Comparison of ENCODE assay signal across 11 mouse cellular contexts in genomic region chr2:102657726-102658125, GRCm38 (mm10). TPM values are rescaled to one million over a fixed set of nuclear protein-coding genes. Genes with fewer than 3 reads are reported as not detected.
DNase-seq lines count a peak whose midpoint lies in the region; ATAC-seq lines count a peak whose summit lies in the region.
"Had no signal": no experiment of that assay in that cellular context is flagged by ENCODE, and none has a peak within 500 bp of the region (broad histone marks: within the 10 kb centered on the region; RNA-seq: fewer than 3 reads in every experiment).

No protein-coding gene starts in this region.

- no peaks in the 10 kb centered on the region for H3K9me3 ChIP-seq in kidney, embryonic 16.5 days (ENCODE audit: low read length)
- H3K9me3 ChIP-seq: liver, embryonic 13.5 days; stomach, embryonic 15.5 days had no signal

- no peak overlapping the region for H3K9ac ChIP-seq in kidney, embryonic 16.5 days (replicated peaks; ENCODE audit: low read length)
- H3K9ac ChIP-seq: liver, embryonic 13.5 days; stomach, embryonic 15.5 days had no signal

- H3K4me2 ChIP-seq in kidney, embryonic 16.5 days (replicated peaks; ENCODE audit: low read depth, low read length): peak overlapping the region; percentile 99

- peaks cover 15% of the 10 kb centered on the region; the same call in 1 of the 2 replicates for H3K4me1 ChIP-seq in kidney, embryonic 16.5 days (ENCODE audit: insufficient read depth, low read length)

- WGBS in kidney, embryonic 16.5 days: 10% methylated on average over 7 of the region's 7 CpGs

- ATAC-seq in kidney, embryonic 16.5 days (ENCODE audit: low FRiP score, low TSS enrichment): peak; percentile 37; the same call in 1 of the 2 replicates
- no peak for ATAC-seq in CD4-positive, CD25-positive, alpha-beta regulatory T cell, adult 4 months

- H3K4me3 ChIP-seq in kidney, embryonic 16.5 days (ENCODE audit: low read length): no peak overlapping the region

- intact Hi-C loops in left cerebral cortex, postnatal 25 days (cut with DNase I): loop anchor here (1.0 to 5.0 kb wide), 4 partner anchors 21 to 750 kb away; no protein-coding TSS in a partner anchor

- no peaks in the 10 kb centered on the region for H3K36me3 ChIP-seq in kidney, embryonic 16.5 days (ENCODE audit: insufficient read depth, low read length)
- H3K36me3 ChIP-seq: G1E; liver, embryonic 13.5 days; stomach, embryonic 15.5 days had no signal

- peaks cover 30% of the 10 kb centered on the region for H3K27me3 ChIP-seq in kidney, embryonic 16.5 days (ENCODE audit: insufficient read depth, low read length)

- no peak for DNase-seq in kidney, postnatal 36 days
- DNase-seq in embryo, embryonic 11 days: peak; percentile 55
- peak; percentile 60 to 86 for DNase-seq in left cerebral cortex, postnatal 25 days (ENCODE audit: low spot score in 2 of 2)
- peak; percentile 44 for DNase-seq in retina, postnatal 7 days (ENCODE audit: low read depth, low spot score)
- DNase-seq in spleen, adult 12 weeks (ENCODE audit: low spot score): no peak
- no peak for DNase-seq in gastrocnemius, postnatal 25 days
- DNase-seq: liver, embryonic 13.5 days had no signal

- no peak overlapping the region for H3K27ac ChIP-seq in kidney, embryonic 16.5 days (ENCODE audit: low read length)
- H3K27ac ChIP-seq: liver, embryonic 13.5 days; stomach, embryonic 15.5 days had no signal

RNA-seq across cellular contexts. Expression of gene Slc1a2, which starts 0.7 kb away (rescaled TPM):
- polyA plus RNA-seq in kidney, embryonic 16.5 days (2015; fragmentation: Nextera tagmentation; extraction: Ambion mirVana): 0.12 and 0.13 TPM in 2 replicates
- 1,000 to 10,000 TPM; 1,823 to 2,031 TPM for total RNA-seq in left cerebral cortex, postnatal 25 days (2021)
- under 1 TPM in 1 of 2 experiments, not detected in 1; 0.09 TPM for polyA plus RNA-seq in CD4-positive, CD25-positive, alpha-beta regulatory T cell, adult 4 months (2017; shearing (Covaris generic))
- total RNA-seq in gastrocnemius, postnatal 25 days (2021): under 1 TPM; 0.05 to 0.69 TPM
- polyA plus RNA-seq: G1E had no signal

Comparison
In these comparisons a context has a peak if more than half of its experiments do, and no peak if none do; other contexts are left out.
1. DNase-seq: peak in embryo, embryonic 11 days (single experiment), left cerebral cortex, postnatal 25 days (2 of 2) and retina, postnatal 7 days (single experiment); none in kidney, postnatal 36 days (0 of 2), spleen, adult 12 weeks (single experiment) and gastrocnemius, postnatal 25 days (single experiment).
2. RNA of gene Slc1a2, which starts 0.7 kb away (total RNA-seq): 1,823 to 2,031 TPM in left cerebral cortex, postnatal 25 days; 0.05 to 0.69 TPM in gastrocnemius, postnatal 25 days; every median in the first group is over 1,000 times any median in the second.